Mouse (Mus musculus): Measurements from ENCODE around the gene Zfp871. TPM values are rescaled to one million over a fixed set of nuclear protein-coding genes. Genes with fewer than 3 reads are reported as not detected.
"Not testable (repeated sequence)": the region's sequence is repeated elsewhere in the genome, so short reads cannot be mapped to it uniquely, and the experiment has no call there.

Zfp871 gene
- polyA plus RNA-seq, 1 experiment, result 13.5 TPM

GRCm38 (mm10) chr17:32757331-32757730, 30.8 kb downstream of the Zfp871 start:
- no peak overlapping the region for H3K27ac ChIP-seq (ENCODE audit: control insufficient read depth, insufficient read depth, low read depth, low read length, poor library complexity)
- no peaks in the 10 kb centered on the region for H3K4me1 ChIP-seq (ENCODE audit: control insufficient read depth, insufficient read depth, low read length)
- no peak overlapping the region for H3K4me3 ChIP-seq (replicated peaks; ENCODE audit: control insufficient read depth, low read depth, low read length)
- WGBS, result 54% methylated on average over 5 of the region's 5 CpGs
- TF ChIP-seq CTCF (IDR thresholded peaks at IDR 0.05; ENCODE audit: control insufficient read depth, insufficient read depth, low read length) (no peak), POLR2A (IDR thresholded peaks at IDR 0.05; ENCODE audit: borderline replicate concordance, control insufficient read depth, low read depth, low read length) (no peak)

DNA sequence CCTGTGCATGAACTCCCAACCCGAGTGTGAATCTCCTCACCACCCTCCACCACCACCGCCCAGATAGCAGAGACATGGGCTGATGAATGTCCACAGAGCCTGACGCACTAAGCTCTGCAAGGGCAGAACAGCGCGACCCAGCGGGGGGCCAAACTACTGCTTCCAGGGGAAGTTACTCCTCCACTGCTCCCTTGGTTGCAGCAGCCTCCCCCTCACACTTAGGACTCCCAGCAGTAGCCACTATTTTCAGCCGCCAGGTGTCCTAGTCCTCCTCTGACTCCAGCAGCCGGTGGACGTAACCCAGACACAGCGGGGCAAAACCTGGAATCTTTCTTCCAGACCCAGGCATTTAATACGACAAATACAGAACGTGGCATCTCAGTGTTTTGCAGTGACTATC, 34.5 kb downstream of the Zfp871 start:
- H3K27ac ChIP-seq (ENCODE audit: control insufficient read depth, insufficient read depth, low read depth, low read length, poor library complexity), result no peak overlapping the region
- WGBS, result 38% methylated on average over 12 of the region's 12 CpGs
- no peaks in the 10 kb centered on the region for H3K4me1 ChIP-seq (ENCODE audit: control insufficient read depth, insufficient read depth, low read length)
- no peak for TF ChIP-seq CTCF (IDR thresholded peaks at IDR 0.05; ENCODE audit: control insufficient read depth, insufficient read depth, low read length)
- no peak for TF ChIP-seq POLR2A (IDR thresholded peaks at IDR 0.05; ENCODE audit: borderline replicate concordance, control insufficient read depth, low read depth, low read length)
- H3K4me3 ChIP-seq (replicated peaks; ENCODE audit: control insufficient read depth, low read depth, low read length), result no peak overlapping the region

DNA sequence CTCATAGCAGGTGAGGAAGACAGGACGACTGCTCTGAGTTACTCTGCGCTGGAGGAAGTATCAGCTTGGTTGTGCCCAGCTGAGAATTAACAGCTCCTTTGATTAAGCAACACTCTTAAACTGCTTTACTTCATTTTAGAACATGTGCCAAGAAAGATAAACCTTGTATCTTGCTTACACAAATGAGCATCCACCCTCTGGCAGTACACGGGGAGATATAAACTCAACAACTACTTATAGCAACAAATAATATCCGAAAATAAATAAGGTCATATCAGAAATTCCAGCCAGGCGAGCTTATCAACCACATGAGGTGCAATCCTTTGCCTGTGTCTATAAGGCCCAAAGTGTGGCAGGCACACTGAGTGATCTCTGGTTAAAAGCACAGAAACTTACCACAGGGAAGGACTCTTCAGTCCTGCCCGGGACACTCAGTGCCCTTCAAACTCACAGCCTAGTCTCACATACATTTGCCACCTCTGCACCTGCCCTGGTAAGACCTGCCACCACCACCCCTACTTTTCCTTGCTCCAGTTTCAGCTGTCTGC, 35.2 kb downstream of the Zfp871 start:
- WGBS, result 45% methylated on average over 6 of the region's 6 CpGs
- TF ChIP-seq POLR2A (IDR thresholded peaks at IDR 0.05; ENCODE audit: borderline replicate concordance, control insufficient read depth, low read depth, low read length), result no peak
- TF ChIP-seq CTCF (IDR thresholded peaks at IDR 0.05; ENCODE audit: control insufficient read depth, insufficient read depth, low read length), result no peak
- H3K27ac ChIP-seq (ENCODE audit: control insufficient read depth, insufficient read depth, low read depth, low read length, poor library complexity), result no peak overlapping the region
- no peak overlapping the region for H3K4me3 ChIP-seq (replicated peaks; ENCODE audit: control insufficient read depth, low read depth, low read length)
- H3K4me1 ChIP-seq (ENCODE audit: control insufficient read depth, insufficient read depth, low read length), result no peaks in the 10 kb centered on the region

DNA sequence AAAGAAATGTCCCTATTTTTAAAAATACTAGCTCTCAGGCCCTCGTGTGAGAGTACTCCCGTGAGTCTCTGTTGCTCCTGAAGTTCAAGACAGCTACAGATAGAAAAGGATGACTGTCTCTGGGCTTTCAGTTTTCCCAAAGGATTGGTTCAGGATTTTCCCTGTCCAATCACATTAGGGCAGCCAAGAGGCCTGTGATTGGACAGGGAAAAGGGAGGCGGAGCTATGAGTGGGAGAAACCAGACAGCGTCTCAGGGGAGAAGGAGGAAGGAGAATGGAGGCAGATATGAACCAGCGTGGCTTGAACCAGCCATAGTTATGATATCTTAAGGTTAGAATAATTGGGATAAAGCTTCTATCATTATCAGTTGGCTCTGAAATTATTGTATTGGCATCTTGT, 37.5 kb downstream of the Zfp871 start:
- TF ChIP-seq POLR2A (IDR thresholded peaks at IDR 0.05; ENCODE audit: borderline replicate concordance, control insufficient read depth, low read depth, low read length), result no peak
- TF ChIP-seq CTCF (IDR thresholded peaks at IDR 0.05; ENCODE audit: control insufficient read depth, insufficient read depth, low read length), result no peak
- no peak overlapping the region for H3K4me3 ChIP-seq (replicated peaks; ENCODE audit: control insufficient read depth, low read depth, low read length)
- WGBS, result 46% methylated on average over 5 of the region's 5 CpGs
- no peak overlapping the region for H3K27ac ChIP-seq (ENCODE audit: control insufficient read depth, insufficient read depth, low read depth, low read length, poor library complexity)
- H3K4me1 ChIP-seq (ENCODE audit: control insufficient read depth, insufficient read depth, low read length), result no peaks in the 10 kb centered on the region

- Histone ChIP-seq H3K27ac (ENCODE audit: control insufficient read depth, insufficient read depth, low read depth, low read length, poor library complexity) (no peak overlapping the region), H3K4me1 (ENCODE audit: control insufficient read depth, insufficient read depth, low read length) (no peaks in the 10 kb centered on the region), H3K4me3 (replicated peaks; ENCODE audit: control insufficient read depth, low read depth, low read length) (no peak overlapping the region)
- WGBS, result 70% methylated on average over 1 of the region's 1 CpGs
- TF ChIP-seq POLR2A (IDR thresholded peaks at IDR 0.05; ENCODE audit: borderline replicate concordance, control insufficient read depth, low read depth, low read length) (no peak), CTCF (IDR thresholded peaks at IDR 0.05; ENCODE audit: control insufficient read depth, insufficient read depth, low read length) (no peak)
Measured at GRCm38 (mm10) chr17:32741057-32741456, 47.0 kb downstream of the Zfp871 start.

GRCm38 (mm10) chr17:32738406-32738805, 49.7 kb downstream of the Zfp871 start:
- WGBS, result 73% methylated on average over 1 of the region's 1 CpGs
- no peaks in the 10 kb centered on the region for H3K4me1 ChIP-seq (ENCODE audit: control insufficient read depth, insufficient read depth, low read length)
- H3K4me3 ChIP-seq (replicated peaks; ENCODE audit: control insufficient read depth, low read depth, low read length), result no peak overlapping the region
- H3K27ac ChIP-seq (ENCODE audit: control insufficient read depth, insufficient read depth, low read depth, low read length, poor library complexity), result no peak overlapping the region
- TF ChIP-seq POLR2A (IDR thresholded peaks at IDR 0.05; ENCODE audit: borderline replicate concordance, control insufficient read depth, low read depth, low read length) (no peak), CTCF (IDR thresholded peaks at IDR 0.05; ENCODE audit: control insufficient read depth, insufficient read depth, low read length) (no peak)

- WGBS, result 66% methylated on average over 3 of the region's 3 CpGs
- Histone ChIP-seq H3K4me1 (ENCODE audit: control insufficient read depth, insufficient read depth, low read length) (no peaks in the 10 kb centered on the region), H3K4me3 (replicated peaks; ENCODE audit: control insufficient read depth, low read depth, low read length) (no peak overlapping the region), H3K27ac (ENCODE audit: control insufficient read depth, insufficient read depth, low read depth, low read length, poor library complexity) (no peak overlapping the region)
- TF ChIP-seq POLR2A (IDR thresholded peaks at IDR 0.05; ENCODE audit: borderline replicate concordance, control insufficient read depth, low read depth, low read length), result no peak
Measured at GRCm38 (mm10) chr17:32729029-32729428, 59.1 kb downstream of the Zfp871 start.

- H3K4me1 ChIP-seq (ENCODE audit: control insufficient read depth, insufficient read depth, low read length); H3K4me3 ChIP-seq (replicated peaks; ENCODE audit: control insufficient read depth, low read depth, low read length); H3K27ac ChIP-seq (ENCODE audit: control insufficient read depth, insufficient read depth, low read depth, low read length, poor library complexity): not testable (repeated sequence)
Measured at GRCm38 (mm10) chr17:32726360-32726759, 61.7 kb downstream of the Zfp871 start.

- WGBS, result 77% methylated on average over 7 of the region's 7 CpGs
- no peaks in the 10 kb centered on the region for H3K4me1 ChIP-seq (ENCODE audit: control insufficient read depth, insufficient read depth, low read length)
- TF ChIP-seq POLR2A (IDR thresholded peaks at IDR 0.05; ENCODE audit: borderline replicate concordance, control insufficient read depth, low read depth, low read length) (no peak), CTCF (IDR thresholded peaks at IDR 0.05; ENCODE audit: control insufficient read depth, insufficient read depth, low read length) (no peak)
- no peak overlapping the region for H3K27ac ChIP-seq (ENCODE audit: control insufficient read depth, insufficient read depth, low read depth, low read length, poor library complexity)
- H3K4me3 ChIP-seq (replicated peaks; ENCODE audit: control insufficient read depth, low read depth, low read length), result no peak overlapping the region
Measured at GRCm38 (mm10) chr17:32722771-32723170, 65.3 kb downstream of the Zfp871 start.

DNA sequence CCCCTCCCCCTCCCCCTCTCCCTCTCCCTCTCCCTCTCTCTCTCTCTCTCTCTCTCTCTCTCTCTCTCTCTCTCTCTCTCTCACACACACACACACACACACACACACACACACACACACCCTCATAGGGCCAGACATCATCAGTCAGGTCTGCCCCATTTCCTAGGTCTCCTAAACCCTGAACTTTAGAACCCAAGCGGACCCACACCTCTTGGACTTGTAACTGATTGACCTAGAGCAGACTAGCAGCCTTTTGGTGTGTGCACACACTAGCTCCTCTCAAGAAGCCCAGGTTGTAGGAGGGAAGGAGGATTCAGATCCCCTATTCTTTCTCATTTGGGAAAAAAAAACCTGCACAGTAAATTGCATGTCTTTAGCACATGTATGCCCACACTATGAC, 65.9 kb downstream of the Zfp871 start:
- not testable (repeated sequence) for H3K27ac ChIP-seq (ENCODE audit: control insufficient read depth, insufficient read depth, low read depth, low read length, poor library complexity); H3K4me3 ChIP-seq (replicated peaks; ENCODE audit: control insufficient read depth, low read depth, low read length); H3K4me1 ChIP-seq (ENCODE audit: control insufficient read depth, insufficient read depth, low read length)
- WGBS, result 65% methylated on average over 1 of the region's 1 CpGs

Data from bone marrow, adult 2 months (tissue).